Comparison of ENCODE assay signal across 10 mouse cellular contexts in genomic region chr9:73302156-73302918, GRCm38 (mm10).
DNase-seq lines count a peak whose midpoint lies in the region; ATAC-seq and TF ChIP-seq lines count a peak whose summit lies in the region.
"Had no signal": no experiment of that assay in that cellular context is flagged by ENCODE, and none has a peak within 500 bp of the region (broad histone marks: within the 10 kb centered on the region; RNA-seq: fewer than 3 reads in every experiment).

No protein-coding gene starts in this region.

- peak; percentile 55 for TF ChIP-seq CTCF in kidney, postnatal 0 days (IDR thresholded peaks at IDR 0.05; ENCODE audit: low read depth)
- peak; percentile 42 for TF ChIP-seq CTCF in lung, postnatal 0 days (IDR thresholded peaks at IDR 0.05)

- no peaks in the 10 kb centered on the region for H3K36me3 ChIP-seq in kidney, postnatal 0 days (ENCODE audit: insufficient read depth, low read length)
- H3K36me3 ChIP-seq in kidney, embryonic 16.5 days (ENCODE audit: insufficient read depth, low read length), result no peaks in the 10 kb centered on the region
- H3K36me3 ChIP-seq in lung, postnatal 0 days (ENCODE audit: insufficient read depth, low read length), result no peaks in the 10 kb centered on the region
- H3K36me3 ChIP-seq: limb, embryonic 13.5 days had no signal

- no peak for ATAC-seq in kidney, postnatal 0 days (replicated peaks; ENCODE audit: low FRiP score, low read depth)
- ATAC-seq in kidney, embryonic 16.5 days (ENCODE audit: low FRiP score, low TSS enrichment), result no peak
- no peak for ATAC-seq in lung, postnatal 0 days

- DNase-seq in kidney, postnatal 0 days (ENCODE audit: low spot score), result peak; percentile 35
- peak; percentile 27 for DNase-seq in Muller cell, postnatal 12 days (ENCODE audit: inconsistent ontology term)
- peak; percentile 77 to 78 for DNase-seq in cerebellum, postnatal 14 days
- DNase-seq in lung, postnatal 0 days (ENCODE audit: low spot score), result peak; percentile 44
- DNase-seq in adipocyte (ENCODE audit: low spot score), result no peak
- DNase-seq in thymus, postnatal 36 days, result no peak
- DNase-seq in MN1 (ENCODE audit: low spot score), result no peak
- DNase-seq: kidney, adult 8-10 months had no signal

- H3K4me3 ChIP-seq in kidney, postnatal 0 days (replicated peaks; ENCODE audit: low read depth, low read length), result no peak overlapping the region
- H3K4me3 ChIP-seq in kidney, embryonic 16.5 days (ENCODE audit: low read length), result no peak overlapping the region
- H3K4me3 ChIP-seq in lung, postnatal 0 days (ENCODE audit: low read depth, low read length), result no peak overlapping the region
- H3K4me3 ChIP-seq: limb, embryonic 13.5 days had no signal

- no peaks in the 10 kb centered on the region for H3K27me3 ChIP-seq in kidney, postnatal 0 days (ENCODE audit: insufficient read depth, low read length)
- H3K27me3 ChIP-seq in kidney, embryonic 16.5 days (ENCODE audit: insufficient read depth, low read length), result no peaks in the 10 kb centered on the region
- H3K27me3 ChIP-seq in lung, postnatal 0 days (replicated peaks; ENCODE audit: insufficient read depth, low read length), result no peaks in the 10 kb centered on the region
- H3K27me3 ChIP-seq: limb, embryonic 13.5 days had no signal

- no peaks in the 10 kb centered on the region for H3K9me3 ChIP-seq in kidney, postnatal 0 days (replicated peaks; ENCODE audit: low read length)
- H3K9me3 ChIP-seq in kidney, embryonic 16.5 days (ENCODE audit: low read length), result no peaks in the 10 kb centered on the region
- H3K9me3 ChIP-seq in lung, postnatal 0 days (ENCODE audit: low read length), result no peaks in the 10 kb centered on the region
- H3K9me3 ChIP-seq: limb, embryonic 13.5 days had no signal

- H3K4me2 ChIP-seq in kidney, postnatal 0 days (ENCODE audit: low read length), result no peak overlapping the region
- no peak overlapping the region for H3K4me2 ChIP-seq in kidney, embryonic 16.5 days (replicated peaks; ENCODE audit: low read depth, low read length)
- H3K4me2 ChIP-seq in lung, postnatal 0 days (replicated peaks; ENCODE audit: low read depth, low read length), result no peak overlapping the region
- H3K4me2 ChIP-seq: limb, embryonic 13.5 days had no signal

- H3K9ac ChIP-seq in kidney, postnatal 0 days (ENCODE audit: low read depth, low read length), result no peak overlapping the region
- no peak overlapping the region for H3K9ac ChIP-seq in kidney, embryonic 16.5 days (replicated peaks; ENCODE audit: low read length)
- H3K9ac ChIP-seq in lung, postnatal 0 days (replicated peaks; ENCODE audit: low read depth), result no peak overlapping the region
- H3K9ac ChIP-seq: limb, embryonic 13.5 days had no signal

- 80% methylated on average over 5 of the region's 5 CpGs for WGBS in kidney, postnatal 0 days
- WGBS in kidney, embryonic 16.5 days, result 91% methylated on average over 5 of the region's 5 CpGs
- 71% methylated on average over 5 of the region's 5 CpGs for WGBS in lung, postnatal 0 days

- TF ChIP-seq EP300 in lung, postnatal 0 days (IDR thresholded peaks at IDR 0.05), result no peak

- H3K27ac ChIP-seq in kidney, postnatal 0 days, result no peak overlapping the region
- no peak overlapping the region for H3K27ac ChIP-seq in kidney, embryonic 16.5 days (ENCODE audit: low read length)
- H3K27ac ChIP-seq in lung, postnatal 0 days (ENCODE audit: low read length), result no peak overlapping the region
- H3K27ac ChIP-seq: limb, embryonic 13.5 days had no signal

- no peaks in the 10 kb centered on the region for H3K4me1 ChIP-seq in kidney, postnatal 0 days (replicated peaks; ENCODE audit: insufficient read depth, low read length)
- H3K4me1 ChIP-seq in kidney, embryonic 16.5 days (ENCODE audit: insufficient read depth, low read length), result no peaks in the 10 kb centered on the region
- no peaks in the 10 kb centered on the region for H3K4me1 ChIP-seq in lung, postnatal 0 days (ENCODE audit: insufficient read depth, low read depth, low read length)
- H3K4me1 ChIP-seq: limb, embryonic 13.5 days had no signal

Comparison
In these comparisons a context has a peak if more than half of its experiments do, and no peak if none do; other contexts are left out.
1. DNase-seq: peak in kidney, postnatal 0 days (single experiment), Muller cell, postnatal 12 days (single experiment), cerebellum, postnatal 14 days (2 of 2) and lung, postnatal 0 days (single experiment); none in adipocyte (single experiment), thymus, postnatal 36 days (0 of 2) and MN1 (single experiment).